Mouse (Mus musculus): Measurements from ENCODE around the gene Sec23b.

GRCm38 (mm10) chr2:144638719-144639118 lies 82.7 kb downstream of the Sec23b start:
- TF ChIP-seq POLR2A (IDR thresholded peaks at IDR 0.05; ENCODE audit: control insufficient read depth, low read depth, low read length) (no peak), CTCF (IDR thresholded peaks at IDR 0.05; ENCODE audit: control insufficient read depth, insufficient read depth, insufficient replicate concordance, low read depth, low read length) (peak; percentile 29; the same call in 1 of the 2 replicates)
